Mouse (Mus musculus) gastrocnemius, adult 2 months (tissue): Measurements from ENCODE around the gene Chd8. TPM values are rescaled to one million over a fixed set of nuclear protein-coding genes. Genes with fewer than 3 reads are reported as not detected.
"Not testable (repeated sequence)": the region's sequence is repeated elsewhere in the genome, so short reads cannot be mapped to it uniquely, and the experiment has no call there.

Experiments used
- DNase-seq: peaks from one replicate; pipeline ENCODE4 v3.0.0; 2022
- H3K27ac ChIP-seq: fragments of 200-600 bp; 2 replicates; pipeline ENCODE4 v1.8.1; 2022; ENCODE audit warnings: mild to moderate bottlenecking
- H3K4me3 ChIP-seq: fragments of 200-600 bp; 2 replicates; pipeline ENCODE4 v1.8.1; 2022; ENCODE audit warnings: mild to moderate bottlenecking, moderate library complexity
- CTCF ChIP-seq: fragments of 200-600 bp; IDR thresholded peaks from 2 replicates; pipeline ENCODE4 v1.8.1; 2022; ENCODE audit warnings: antibody characterized with exemption, mild to moderate bottlenecking, moderate library complexity
- intact Hi-C: fragments of 180-260 bp; cut with DNase I; formaldehyde crosslinking; loops from one replicate; pipeline ENCODE4 v1.15.1; 2025
- long read RNA-seq, 2 experiments: library from polyadenylated mRNA; stranded (forward); transcript quantifications; one replicate each; pipeline ENCODE4 v2.0.0; 2021
- total RNA-seq, 2 experiments: library from RNA; stranded (reverse); gene quantifications; 2 replicates each; pipeline ENCODE4 v1.2.3; 2021

Chd8 gene
- 10 to 100 TPM; 33.4 to 34.9 TPM for total RNA-seq
- long read RNA-seq, experiment 1, partial matches to known transcripts: 5 of 6 reads
- long read RNA-seq, experiment 1, other reads (novel, unspliced or antisense): 1 of 6 reads
- long read RNA-seq, experiment 2, partial matches to known transcripts: 2 of 3 reads
- long read RNA-seq, experiment 2, other reads (novel, unspliced or antisense): 0 of 3 reads

GRCm38 (mm10) chr14:52257484-52258213, at the start of gene Chd8:
Chd8 (minus strand) TSS chr14:52257780.
- intact Hi-C loops: loop anchor here (2.0 to 10.0 kb wide), 2 partner anchors 21 to 153 kb away; partner anchors contain the start of genes Hnrnpc, Rab2b and Tox4
- no peak; the same call in 1 of the 2 replicates for TF ChIP-seq CTCF
- peak; percentile 99 for DNase-seq

GRCm38 (mm10) chr14:52306100-52306499, 48.5 kb upstream of the Chd8 start:
- Histone ChIP-seq H3K4me3 (no peak overlapping the region), H3K27ac (no peak overlapping the region)
- DNase-seq: no peak
- no peak for TF ChIP-seq CTCF
- intact Hi-C loops: loop anchor here (10.0 kb wide), 1 partner anchor 201 kb away; the partner anchor contains the start of gene Hnrnpc

More at GRCm38 (mm10) chr14:52257484-52258213, at the start of gene Chd8:
- Histone ChIP-seq H3K4me3 (peak within 1 kb of the TSS; percentile 90), H3K27ac (peak within 1 kb of the TSS; percentile 94)

- Histone ChIP-seq H3K27ac (peak within 1 kb of the TSS; percentile 88), H3K4me3 (peak within 1 kb of the TSS; percentile 80)
- peak; percentile 94 for DNase-seq
- no peak for TF ChIP-seq CTCF
- intact Hi-C loops: loop anchor here (5.0 to 10.0 kb wide), 2 partner anchors 200 to 417 kb away; partner anchors contain the start of gene Hnrnpc
These were observed 47.2 kb upstream of the Chd8 start, which contains the start of gene Mettl3 for GRCm38 (mm10) chr14:52304644-52305271. Mettl3 (minus strand) TSS chr14:52305128.

- H3K27ac ChIP-seq, H3K4me3 ChIP-seq, DNase-seq: not testable (repeated sequence)
- intact Hi-C loops: loop anchor here (5.0 to 10.0 kb wide), 2 partner anchors 199 to 416 kb away; partner anchors contain the start of gene Hnrnpc
These were observed 45.9 kb upstream of the Chd8 start for GRCm38 (mm10) chr14:52303517-52303916.

- H3K4me3 ChIP-seq: no peak overlapping the region
- intact Hi-C loops: loop anchor here (1.0 kb wide), 1 partner anchor 43 kb away; no protein-coding TSS in a partner anchor
- no peak for DNase-seq
- no peak overlapping the region for H3K27ac ChIP-seq
- peak; percentile 69 for TF ChIP-seq CTCF
These were observed 38.1 kb upstream of the Chd8 start for GRCm38 (mm10) chr14:52295558-52296264.

- Histone ChIP-seq H3K27ac (peak overlapping the region; percentile 83), H3K4me3 (no peak overlapping the region; the same call in 1 of the 2 replicates)
- intact Hi-C loops: loop anchor here (2.0 kb wide), 1 partner anchor 17 kb away; no protein-coding TSS in a partner anchor
- no peak for DNase-seq
- no peak for TF ChIP-seq CTCF
These were observed 26.6 kb upstream of the Chd8 start for GRCm38 (mm10) chr14:52284191-52284590.

- peak overlapping the region; percentile 83 for H3K27ac ChIP-seq
- intact Hi-C loops: loop anchor here (2.0 kb wide), 1 partner anchor 17 kb away; no protein-coding TSS in a partner anchor
- DNase-seq: peak; percentile 36
- peak overlapping the region; percentile 43 for H3K4me3 ChIP-seq
- no peak for TF ChIP-seq CTCF
These were observed 26.0 kb upstream of the Chd8 start for GRCm38 (mm10) chr14:52283629-52284028.

GRCm38 (mm10) chr14:52279747-52280120, 22.2 kb upstream of the Chd8 start:
- TF ChIP-seq CTCF: no peak
- intact Hi-C loops: loop anchor here (1.0 to 2.0 kb wide), 2 partner anchors 23 to 395 kb away; partner anchors contain the start of genes Chd8 and Mettl17
- peak overlapping the region; percentile 96 for H3K27ac ChIP-seq
- peak; percentile 43 for DNase-seq
- H3K4me3 ChIP-seq: peak overlapping the region; percentile 97

- no peak; the same call in none of the 2 replicates for TF ChIP-seq CTCF
- DNase-seq: peak; percentile 98
- intact Hi-C loops: loop anchor here (1.0 to 2.0 kb wide), 2 partner anchors 22 to 395 kb away; partner anchors contain the start of genes Chd8 and Mettl17
- Histone ChIP-seq H3K4me3 (peak within 1 kb of the TSS; percentile 97), H3K27ac (peak within 1 kb of the TSS; percentile 96)
These were observed 21.6 kb upstream of the Chd8 start, which contains the start of the genes Tox4 and Rab2b for GRCm38 (mm10) chr14:52278932-52279746. Tox4 (plus strand) TSS chr14:52279146. Rab2b (minus strand) TSS chr14:52279545.

GRCm38 (mm10) chr14:52277210-52277609, 19.6 kb upstream of the Chd8 start:
- Histone ChIP-seq H3K4me3 (no peak overlapping the region), H3K27ac (no peak overlapping the region)
- intact Hi-C loops: no loop called here
- no peak for TF ChIP-seq CTCF
- DNase-seq: no peak

- TF ChIP-seq CTCF: no peak
- intact Hi-C loops: no loop called here
These were observed 15.2 kb upstream of the Chd8 start for GRCm38 (mm10) chr14:52272781-52273180.

More at GRCm38 (mm10) chr14:52272781-52273180, 15.2 kb upstream of the Chd8 start:
- Histone ChIP-seq H3K4me3 (no peak overlapping the region), H3K27ac (no peak overlapping the region)
- DNase-seq: no peak
